Mouse (Mus musculus) left cerebral cortex, postnatal 10 days (tissue): Measurements from ENCODE around the gene Glipr1. TPM values are rescaled to one million over a fixed set of nuclear protein-coding genes. Genes with fewer than 3 reads are reported as not detected.

Source experiments
- total RNA-seq, 2 experiments: library from RNA; stranded (reverse); gene quantifications; 2 replicates each; pipeline ENCODE4 v1.2.3; 2021

Gene Glipr1
- total RNA-seq, 2 experiments from 2014 or later, result 1.1 to 1.8 TPM

Other genes with a start within 250 kb of the Glipr1 start
- 10 to 100 TPM; 31.6 to 32.3 TPM for gene Krr1, start 30.0 kb downstream of the Glipr1 start, total RNA-seq
- gene Glipr1l1, start 57.6 kb upstream of the Glipr1 start, total RNA-seq, result not detected
- gene Glipr1l2, start 80.7 kb upstream of the Glipr1 start, total RNA-seq, result not detected
- not detected for gene Glipr1l3, start 157.7 kb upstream of the Glipr1 start, total RNA-seq
- under 1 TPM; 0.15 to 0.59 TPM for gene Caps2, start 161.0 kb upstream of the Glipr1 start, total RNA-seq